Mouse (Mus musculus) skeletal muscle tissue, adult 2 months (tissue): Measurements from ENCODE around the gene Kcnab1.

Experiments used
- DNase-seq: peaks from one replicate; pipeline ENCODE4 v3.0.0-alpha.2; 2012; ENCODE audit warnings: low read depth, low spot score

Kcnab1 gene

GRCm38 (mm10) chr3:65108945-65109921 lies at the start of gene Kcnab1:
Kcnab1 (plus strand) TSS chr3:65109384.
- no peak for DNase-seq

- no peak for DNase-seq
Observed at GRCm38 (mm10) chr3:65088295-65088694, 20.9 kb upstream of the Kcnab1 start.

- DNase-seq: no peak
Observed at GRCm38 (mm10) chr3:65104117-65104516, 5.1 kb upstream of the Kcnab1 start.

- no peak for DNase-seq
Observed at GRCm38 (mm10) chr3:65110190-65110589, 1.0 kb downstream of the Kcnab1 start.

- DNase-seq: no peak
Observed at GRCm38 (mm10) chr3:65111176-65111575, 2.0 kb downstream of the Kcnab1 start.

- no peak for DNase-seq
Observed at GRCm38 (mm10) chr3:65115164-65115563, 6.0 kb downstream of the Kcnab1 start.

GRCm38 (mm10) chr3:65116958-65117357 lies 7.8 kb downstream of the Kcnab1 start:
- no peak for DNase-seq

- DNase-seq: no peak
Observed at GRCm38 (mm10) chr3:65117365-65117764, 8.2 kb downstream of the Kcnab1 start.

GRCm38 (mm10) chr3:65124975-65125374 lies 15.8 kb downstream of the Kcnab1 start:
- DNase-seq: no peak

- no peak for DNase-seq
Observed at GRCm38 (mm10) chr3:65129625-65130024, 20.4 kb downstream of the Kcnab1 start.

GRCm38 (mm10) chr3:65134931-65135330 lies 25.7 kb downstream of the Kcnab1 start:
- no peak for DNase-seq

GRCm38 (mm10) chr3:65136897-65137296 lies 27.7 kb downstream of the Kcnab1 start:
- peak; percentile 93 for DNase-seq

GRCm38 (mm10) chr3:65138739-65139138 lies 29.6 kb downstream of the Kcnab1 start:
- no peak for DNase-seq

GRCm38 (mm10) chr3:65145152-65145551 lies 36.0 kb downstream of the Kcnab1 start:
- DNase-seq: no peak

- no peak for DNase-seq
Observed at GRCm38 (mm10) chr3:65151808-65152207, 42.6 kb downstream of the Kcnab1 start.

GRCm38 (mm10) chr3:65172964-65173363 lies 63.8 kb downstream of the Kcnab1 start:
- DNase-seq: no peak

GRCm38 (mm10) chr3:65174564-65174963 lies 65.4 kb downstream of the Kcnab1 start:
- no peak for DNase-seq

GRCm38 (mm10) chr3:65175819-65176218 lies 66.6 kb downstream of the Kcnab1 start:
- DNase-seq: no peak

- no peak for DNase-seq
Observed at GRCm38 (mm10) chr3:65176846-65177245, 67.7 kb downstream of the Kcnab1 start.

- no peak for DNase-seq
Observed at GRCm38 (mm10) chr3:65187833-65188698, 78.9 kb downstream of the Kcnab1 start.

GRCm38 (mm10) chr3:65200611-65201010 lies 91.4 kb downstream of the Kcnab1 start:
- DNase-seq: no peak
